Mouse (Mus musculus): ENCODE measurements around the gene Arpp21.

DNA sequence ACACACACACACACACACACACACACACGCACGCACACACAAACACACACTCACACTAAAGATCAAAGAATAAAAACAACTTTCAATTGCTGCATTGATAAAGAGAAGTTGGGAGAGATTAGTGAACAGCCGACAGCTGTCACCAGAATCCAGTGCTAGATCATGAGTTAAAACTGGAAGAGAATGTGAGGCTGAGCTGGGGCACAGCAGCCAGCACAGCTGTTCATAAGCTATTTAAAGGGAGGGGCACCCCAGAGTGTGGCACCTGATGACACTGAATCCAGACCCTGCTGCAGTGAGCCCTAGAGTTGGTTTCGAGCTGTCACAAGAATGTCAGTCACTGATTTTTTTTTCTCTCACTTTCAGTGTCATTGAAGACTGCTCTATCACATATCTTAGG, 14.0 kb upstream of the Arpp21 start:
- TF ChIP-seq CTCF (IDR thresholded peaks at IDR 0.05) (no peak), POLR2A (IDR thresholded peaks at IDR 0.05; ENCODE audit: insufficient read depth, low read depth, low read length) (no peak)

Measured in heart, adult 2 months (tissue).